In the genomic region with DNA sequence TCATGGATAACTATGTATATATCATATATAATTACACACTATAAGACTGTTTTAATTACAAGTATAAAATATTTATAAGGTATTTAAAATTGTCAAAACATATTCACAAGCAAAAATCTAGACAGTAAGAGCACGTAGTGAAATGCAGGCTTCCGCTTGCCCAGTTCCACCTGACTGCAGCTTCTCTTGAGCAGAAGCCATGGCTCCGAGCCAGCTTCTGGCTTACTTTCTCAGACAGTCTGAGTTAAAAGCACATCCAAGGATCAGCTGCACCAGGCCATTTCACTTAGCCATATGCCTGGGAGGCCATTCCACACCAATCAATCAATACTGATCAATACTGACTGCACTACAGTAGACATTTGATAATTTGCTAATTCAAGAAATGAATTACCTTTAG, we compare ENCODE assay signal across 18 mouse cellular contexts. TPM values are rescaled to one million over a fixed set of nuclear protein-coding genes. Genes with fewer than 3 reads are reported as not detected.
DNase-seq lines count a peak whose midpoint lies in the region; ATAC-seq and TF ChIP-seq lines count a peak whose summit lies in the region.
"Had no signal": no experiment of that assay in that cellular context is flagged by ENCODE, and none has a peak within 500 bp of the region (broad histone marks: within the 10 kb centered on the region; RNA-seq: fewer than 3 reads in every experiment).

No protein-coding gene starts in this region.

- TF ChIP-seq CTCF in layer of hippocampus, adult 2 months (conservative IDR thresholded peaks at IDR 0.05), result no peak
- no peak for TF ChIP-seq CTCF in brain, embryonic 14.5 days (IDR thresholded peaks at IDR 0.05; ENCODE audit: borderline replicate concordance, extremely low read depth, insufficient read depth, insufficient read length)

- H3K4me3 ChIP-seq in layer of hippocampus, adult 2 months, result no peak overlapping the region
- H3K4me3 ChIP-seq: heart, embryonic 15.5 days; myocyte; stomach, embryonic 15.5 days had no signal

- peak overlapping the region; percentile 1; the same call in 1 of the 2 replicates for H3K27ac ChIP-seq in layer of hippocampus, adult 2 months
- H3K27ac ChIP-seq: heart, embryonic 15.5 days; hindbrain, embryonic 14.5 days; stomach, embryonic 15.5 days had no signal

- no peak for DNase-seq in layer of hippocampus, adult 2 months (ENCODE audit: low spot score in 2 of 2)
- DNase-seq in layer of hippocampus, postnatal 10 days (ENCODE audit: low spot score in 2 of 2), result no peak
- DNase-seq in adipocyte (ENCODE audit: low spot score), result peak; percentile 32
- peak; percentile 63 for DNase-seq in brain, embryonic 14.5 days (ENCODE audit: low read depth)
- DNase-seq in kidney, adult 8-10 months, result peak; percentile 68 to 78
- DNase-seq in layer of hippocampus, adult 9-10 months (ENCODE audit: low spot score), result no peak
- DNase-seq: adrenal gland, adult 2 months; forebrain, postnatal 0 days; gastrocnemius, postnatal 36 days; layer of hippocampus, adult 9-11 months; lung, adult 18-20 months had no signal

- no peak for TF ChIP-seq POLR2A in brain, embryonic 14.5 days (IDR thresholded peaks at IDR 0.05; ENCODE audit: borderline replicate concordance, extremely low read depth, insufficient read depth, insufficient read length, poor library complexity, severe bottlenecking)

- ATAC-seq in megakaryocyte-erythroid progenitor cell, adult 5-6 weeks (replicated peaks; ENCODE audit: low FRiP score, low TSS enrichment, poor library complexity, severe bottlenecking), result no peak
- ATAC-seq: forebrain, postnatal 0 days had no signal

RNA-seq across cellular contexts. Expression of a gene that starts 10.5 kb away (rescaled TPM):
- total RNA-seq in layer of hippocampus, adult 2 months (2021), result 100 to 1,000 TPM in 1 of 2 experiments, 10 to 100 TPM in 1; 97.1 to 103 TPM
- 10 to 100 TPM; 75.2 to 75.6 TPM for total RNA-seq in layer of hippocampus, postnatal 10 days (2021)
- polyA plus RNA-seq in brain, embryonic 14.5 days (2012; rRNA removed), result 49.1 and 55.8 TPM in 2 replicates
- 44.1 and 46.5 TPM in 2 replicates for total RNA-seq in megakaryocyte-erythroid progenitor cell, adult 5-6 weeks (2014; fragmentation: Nextera tagmentation)
- 33.6 and 38.7 TPM in 2 replicates for total RNA-seq in megakaryocyte-erythroid progenitor cell, adult 5-6 weeks (2017)

RNA-seq across cellular contexts. Expression of a gene that starts 10.5 kb away (rescaled TPM):
- total RNA-seq in layer of hippocampus, adult 2 months (2021), result 10 to 100 TPM; 17.7 to 20.9 TPM
- total RNA-seq in layer of hippocampus, postnatal 10 days (2021), result 10 to 100 TPM; 20.2 to 22.3 TPM
- polyA plus RNA-seq in brain, embryonic 14.5 days (2012; rRNA removed), result 32.1 and 33.4 TPM in 2 replicates
- total RNA-seq in megakaryocyte-erythroid progenitor cell, adult 5-6 weeks (2014; fragmentation: Nextera tagmentation), result 3.0 and 4.5 TPM in 2 replicates
- total RNA-seq in megakaryocyte-erythroid progenitor cell, adult 5-6 weeks (2017), result 0.19 and 2.1 TPM in 2 replicates

RNA-seq across cellular contexts. Expression of a gene that starts 48.4 kb away (rescaled TPM):
- total RNA-seq in layer of hippocampus, adult 2 months (2021), result 1 to 10 TPM in 1 of 2 experiments, under 1 TPM in 1; 0.91 to 1.6 TPM
- 1 to 10 TPM in 1 of 2 experiments, under 1 TPM in 1; 0.69 to 1.3 TPM for total RNA-seq in layer of hippocampus, postnatal 10 days (2021)
- polyA plus RNA-seq in brain, embryonic 14.5 days (2012; rRNA removed), result 0.24 and 0.75 TPM in 2 replicates
- not detected in 2 replicates for total RNA-seq in megakaryocyte-erythroid progenitor cell, adult 5-6 weeks (2014; fragmentation: Nextera tagmentation)
- total RNA-seq in megakaryocyte-erythroid progenitor cell, adult 5-6 weeks (2017), result not detected in 2 replicates
- total RNA-seq: gastrocnemius, postnatal 36 days; megakaryocyte progenitor cell, adult 5-6 weeks had no signal
- polyA plus RNA-seq: adrenal gland, adult 2 months; small intestine, adult 2 months had no signal

RNA-seq across cellular contexts. Expression of a gene that starts 48.5 kb away (rescaled TPM):
- 1 to 10 TPM; 4.9 to 5.6 TPM for total RNA-seq in layer of hippocampus, adult 2 months (2021)
- total RNA-seq in layer of hippocampus, postnatal 10 days (2021), result 10 to 100 TPM; 11.5 to 11.6 TPM
- polyA plus RNA-seq in brain, embryonic 14.5 days (2012; rRNA removed), result 12.0 and 12.5 TPM in 2 replicates
- 22.8 and 24.4 TPM in 2 replicates for total RNA-seq in megakaryocyte-erythroid progenitor cell, adult 5-6 weeks (2014; fragmentation: Nextera tagmentation)
- total RNA-seq in megakaryocyte-erythroid progenitor cell, adult 5-6 weeks (2017), result 22.4 and 26.6 TPM in 2 replicates

Comparison
In these comparisons a context has a peak if more than half of its experiments do, and no peak if none do; other contexts are left out.
1. DNase-seq: peak in adipocyte (single experiment), brain, embryonic 14.5 days (single experiment) and kidney, adult 8-10 months (2 of 2); none in layer of hippocampus, adult 2 months (0 of 2), layer of hippocampus, postnatal 10 days (0 of 2) and layer of hippocampus, adult 9-10 months (single experiment).